Mouse (Mus musculus) heart, adult 2 months (tissue): ENCODE measurements around the gene Msantd2. TPM values are rescaled to one million over a fixed set of nuclear protein-coding genes. Genes with fewer than 3 reads are reported as not detected.
A peak's percentile ranks its signal among the peaks of the same experiment; 100 is the strongest.

Experiments used
- DNase-seq, 2 experiments: peaks; one replicate each; pipeline ENCODE4 v3.0.0; 2021
- H3K27ac ChIP-seq: fragments of 200-600 bp; 2 replicates; pipeline ENCODE4 v1.8.1; 2022
- H3K27me3 ChIP-seq: fragments of 200-500 bp; 2 replicates; pipeline ENCODE4 v1.6.1; 2012; ENCODE audit warnings: mild to moderate bottlenecking, low read length, inconsistent platforms, mixed read lengths; ENCODE audit not compliant: control insufficient read depth, insufficient read depth
- H3K36me3 ChIP-seq: fragments of 200-500 bp; 2 replicates; pipeline ENCODE4 v1.6.1; 2012; ENCODE audit warnings: low read length, inconsistent platforms; ENCODE audit not compliant: control insufficient read depth, insufficient read depth
- H3K4me1 ChIP-seq: fragments of 200-500 bp; 2 replicates; pipeline ENCODE4 v1.6.1; 2011; ENCODE audit warnings: low read length; ENCODE audit not compliant: control insufficient read depth, insufficient read depth
- H3K4me3 ChIP-seq: fragments of 200-600 bp; 2 replicates; pipeline ENCODE4 v1.8.1; 2022
- H3K79me2 ChIP-seq: fragments of 200-500 bp; replicated peaks from 2 replicates; pipeline ENCODE4 v1.6.1; 2012; ENCODE audit warnings: mild to moderate bottlenecking, inconsistent platforms, low read length, moderate library complexity, mixed read lengths; ENCODE audit not compliant: control insufficient read depth, insufficient read depth
- H3K9ac ChIP-seq: fragments of 200-500 bp; 2 replicates; pipeline ENCODE4 v1.6.1; 2012; ENCODE audit warnings: low read depth, mild to moderate bottlenecking, control low read depth, inconsistent platforms, low read length, mixed read lengths
- CTCF ChIP-seq: fragments of 200-600 bp; IDR thresholded peaks from 2 replicates; pipeline ENCODE4 v1.8.1; 2022; ENCODE audit warnings: antibody characterized with exemption, mild to moderate bottlenecking, moderate library complexity
- EP300 ChIP-seq: fragments of 200-500 bp; IDR thresholded peaks from 2 replicates; pipeline ENCODE4 v1.6.1; 2011; ENCODE audit warnings: low read depth, low read length, control low read depth; ENCODE audit not compliant: insufficient read depth
- POLR2A ChIP-seq: fragments of 200-500 bp; IDR thresholded peaks from 2 replicates; pipeline ENCODE4 v1.6.1; 2011; ENCODE audit warnings: mild to moderate bottlenecking, low read depth, low read length, control low read depth; ENCODE audit not compliant: insufficient read depth
- WGBS: fragments of 180-500 bp; shearing (Covaris S2); methylation state at CpG from one replicate; pipeline ENCODE4 v1.1.7; 2018; 5-methylcytosine and 5-hydroxymethylcytosine counted together
- intact Hi-C: fragments of 180-260 bp; cut with DNase I; formaldehyde crosslinking; loops from one replicate; pipeline ENCODE4 v1.15.1; 2025
- polyA plus RNA-seq: library from polyadenylated mRNA; depleted of rRNA; stranded (reverse); fragments of >200 nt; gene quantifications from 2 replicates; pipeline ENCODE4 v1.2.3, GENCODE M21; 2012
- total RNA-seq, 2 experiments: library from RNA; stranded (reverse); gene quantifications; 2 replicates each; pipeline ENCODE4 v1.2.3; 2021

Gene Msantd2
- total and polyA plus RNA-seq, 3 experiments: 6.4 to 10.7 (median 7.1) TPM

- Histone ChIP-seq H3K27ac (no peak overlapping the region), H3K79me2 (no peaks in the 10 kb centered on the region), H3K4me3 (no peak overlapping the region), H3K9ac (no peak overlapping the region), H3K27me3 (peaks cover 22% of the 10 kb centered on the region), H3K36me3 (no peaks in the 10 kb centered on the region), H3K4me1 (peaks cover 2% of the 10 kb centered on the region)
- TF ChIP-seq POLR2A: no peak
- TF ChIP-seq CTCF: no peak
- TF ChIP-seq EP300: no peak
- intact Hi-C loops: no loop called here
- WGBS: 2% methylated on average over 20 of the region's 20 CpGs
- DNase-seq: no peak
Measured at GRCm38 (mm10) chr9:37456481-37456910, 32.6 kb upstream of the Msantd2 start.

GRCm38 (mm10) chr9:37457151-37457550, 32.0 kb upstream of the Msantd2 start:
- TF ChIP-seq POLR2A (no peak), EP300 (no peak), CTCF (no peak)
- 89% methylated on average over 1 of the region's 1 CpGs for WGBS
- Histone ChIP-seq H3K27me3 (peaks cover 23% of the 10 kb centered on the region), H3K36me3 (no peaks in the 10 kb centered on the region), H3K9ac (no peak overlapping the region), H3K79me2 (no peaks in the 10 kb centered on the region), H3K27ac (no peak overlapping the region), H3K4me3 (no peak overlapping the region), H3K4me1 (peaks cover 2% of the 10 kb centered on the region)
- intact Hi-C loops: no loop called here
- DNase-seq: no peak

GRCm38 (mm10) chr9:37459665-37460042, 29.5 kb upstream of the Msantd2 start:
- Histone ChIP-seq H3K4me3 (no peak overlapping the region), H3K9ac (no peak overlapping the region), H3K27ac (no peak overlapping the region), H3K79me2 (no peaks in the 10 kb centered on the region), H3K36me3 (no peaks in the 10 kb centered on the region), H3K4me1 (peaks cover 2% of the 10 kb centered on the region), H3K27me3 (peaks cover 20% of the 10 kb centered on the region)
- no peak for TF ChIP-seq CTCF
- TF ChIP-seq EP300: no peak
- TF ChIP-seq POLR2A: no peak
- intact Hi-C loops: loop anchor here (5.0 kb wide), 1 partner anchor 178 kb away; no protein-coding TSS in a partner anchor
- no peak for DNase-seq
- WGBS: 15% methylated on average over 9 of the region's 9 CpGs

- peaks cover 2% of the 10 kb centered on the region for H3K4me1 ChIP-seq
- intact Hi-C loops: loop anchor here (5.0 kb wide), 1 partner anchor 177 kb away; no protein-coding TSS in a partner anchor
- 2% methylated on average over 81 of the region's 81 CpGs for WGBS
- no peak overlapping the region for H3K9ac ChIP-seq
- H3K79me2 ChIP-seq: no peaks in the 10 kb centered on the region
- H3K4me3 ChIP-seq: peak overlapping the region; percentile 45
- DNase-seq: peak; percentile 18 to 38
- peaks cover 20% of the 10 kb centered on the region for H3K27me3 ChIP-seq
- H3K36me3 ChIP-seq: no peaks in the 10 kb centered on the region
- H3K27ac ChIP-seq: no peak overlapping the region
- no peak for TF ChIP-seq POLR2A
- TF ChIP-seq CTCF: no peak
- no peak for TF ChIP-seq EP300
Measured at GRCm38 (mm10) chr9:37460043-37460960, 28.8 kb upstream of the Msantd2 start.

- WGBS: 7% methylated on average over 5 of the region's 5 CpGs
- H3K27ac ChIP-seq: no peak overlapping the region
- no peak overlapping the region for H3K9ac ChIP-seq
Measured at GRCm38 (mm10) chr9:37460961-37461340, 28.2 kb upstream of the Msantd2 start.

GRCm38 (mm10) chr9:37461571-37461970, 27.5 kb upstream of the Msantd2 start:
- no peak for DNase-seq
- WGBS: 18% methylated on average over 3 of the region's 3 CpGs

More at GRCm38 (mm10) chr9:37460961-37461340, 28.2 kb upstream of the Msantd2 start:
- intact Hi-C loops: loop anchor here (5.0 kb wide), 1 partner anchor 176 kb away; no protein-coding TSS in a partner anchor
- no peaks in the 10 kb centered on the region for H3K36me3 ChIP-seq
- H3K4me1 ChIP-seq: peaks cover 2% of the 10 kb centered on the region
- H3K79me2 ChIP-seq: no peaks in the 10 kb centered on the region
- peaks cover 16% of the 10 kb centered on the region for H3K27me3 ChIP-seq
- TF ChIP-seq EP300: no peak
- no peak for TF ChIP-seq POLR2A
- no peak for TF ChIP-seq CTCF
- no peak for DNase-seq
- no peak overlapping the region for H3K4me3 ChIP-seq

More at GRCm38 (mm10) chr9:37461571-37461970, 27.5 kb upstream of the Msantd2 start:
- Histone ChIP-seq H3K79me2 (no peaks in the 10 kb centered on the region), H3K36me3 (no peaks in the 10 kb centered on the region), H3K27ac (no peak overlapping the region), H3K4me3 (no peak overlapping the region), H3K9ac (no peak overlapping the region), H3K27me3 (peaks cover 14% of the 10 kb centered on the region), H3K4me1 (peaks cover 2% of the 10 kb centered on the region)
- TF ChIP-seq CTCF: no peak
- no peak for TF ChIP-seq POLR2A
- TF ChIP-seq EP300: no peak
- intact Hi-C loops: loop anchor here (5.0 kb wide), 1 partner anchor 176 kb away; no protein-coding TSS in a partner anchor
